Mouse (Mus musculus) MEL (cell line): Measurements from ENCODE around the gene Asap3.

Experiments
- CTCF ChIP-seq, 3 experiments: IDR thresholded peaks in 2 of 3; conservative IDR thresholded peaks in 1 of 3; 2 replicates each; pipeline ENCODE4 v1.5.1; 2011 to 2012; ENCODE audit warnings: low read length in 3 of 3, low read depth in 2 of 3, mild to moderate bottlenecking in 2 of 3, improper control_type of control experiment in 1 of 3, inconsistent platforms in 1 of 3, mixed read lengths in 1 of 3, moderate library complexity in 1 of 3; ENCODE audit not compliant: control insufficient read depth in 1 of 3, insufficient read depth in 1 of 3, poor library complexity in 1 of 3, severe bottlenecking in 1 of 3
- RAD21 ChIP-seq: IDR thresholded peaks from 2 replicates; pipeline ENCODE4 v1.6.1; 2011; ENCODE audit warnings: mild to moderate bottlenecking, low read depth, low read length, improper control_type of control experiment

- peak; percentile 58 to 95 (median 80) for TF ChIP-seq CTCF (IDR thresholded peaks at IDR 0.05 in 2 of 3, conservative IDR thresholded peaks at IDR 0.05 in 1 of 3; ENCODE audit: control insufficient read depth in 1 of 3, insufficient read depth in 1 of 3, low read depth in 2 of 3, low read length in 3 of 3, poor library complexity in 1 of 3, severe bottlenecking in 1 of 3)
- peak; percentile 74 for TF ChIP-seq RAD21
These were observed 54.5 kb downstream of the Asap3 start for GRCm38 (mm10) chr4:136260491-136261180.
